Mouse (Mus musculus): ENCODE data around the gene Prdm16. TPM values are rescaled to one million over a fixed set of nuclear protein-coding genes. Genes with fewer than 3 reads are reported as not detected.

Gene Prdm16
- total RNA-seq, 2 experiments from 2014 or later = 12.0 to 15.3 TPM

DNA sequence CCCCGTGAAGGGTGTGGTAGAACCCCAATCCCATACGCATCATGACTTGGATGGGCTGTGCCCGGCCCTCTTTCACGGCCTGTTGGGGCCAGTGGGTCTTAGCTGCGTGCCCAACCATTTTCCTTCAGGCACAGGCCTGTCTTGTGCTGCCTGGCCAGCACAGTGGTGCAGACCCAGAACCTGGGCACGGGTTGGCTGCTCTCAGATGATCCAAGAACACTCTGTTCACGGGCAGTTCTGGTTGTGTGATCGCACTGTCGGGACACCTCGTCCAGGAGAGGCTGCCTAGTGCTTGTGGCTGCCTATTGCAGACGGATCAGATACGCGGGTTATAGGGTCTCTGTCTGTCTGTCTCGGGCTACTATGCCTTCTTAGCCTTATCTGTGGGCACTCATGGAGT is 154.0 kb downstream of the Prdm16 start:
- peak in 1 of 2 experiments; percentile 49 for DNase-seq (ENCODE audit: low spot score in 2 of 2)

DNA sequence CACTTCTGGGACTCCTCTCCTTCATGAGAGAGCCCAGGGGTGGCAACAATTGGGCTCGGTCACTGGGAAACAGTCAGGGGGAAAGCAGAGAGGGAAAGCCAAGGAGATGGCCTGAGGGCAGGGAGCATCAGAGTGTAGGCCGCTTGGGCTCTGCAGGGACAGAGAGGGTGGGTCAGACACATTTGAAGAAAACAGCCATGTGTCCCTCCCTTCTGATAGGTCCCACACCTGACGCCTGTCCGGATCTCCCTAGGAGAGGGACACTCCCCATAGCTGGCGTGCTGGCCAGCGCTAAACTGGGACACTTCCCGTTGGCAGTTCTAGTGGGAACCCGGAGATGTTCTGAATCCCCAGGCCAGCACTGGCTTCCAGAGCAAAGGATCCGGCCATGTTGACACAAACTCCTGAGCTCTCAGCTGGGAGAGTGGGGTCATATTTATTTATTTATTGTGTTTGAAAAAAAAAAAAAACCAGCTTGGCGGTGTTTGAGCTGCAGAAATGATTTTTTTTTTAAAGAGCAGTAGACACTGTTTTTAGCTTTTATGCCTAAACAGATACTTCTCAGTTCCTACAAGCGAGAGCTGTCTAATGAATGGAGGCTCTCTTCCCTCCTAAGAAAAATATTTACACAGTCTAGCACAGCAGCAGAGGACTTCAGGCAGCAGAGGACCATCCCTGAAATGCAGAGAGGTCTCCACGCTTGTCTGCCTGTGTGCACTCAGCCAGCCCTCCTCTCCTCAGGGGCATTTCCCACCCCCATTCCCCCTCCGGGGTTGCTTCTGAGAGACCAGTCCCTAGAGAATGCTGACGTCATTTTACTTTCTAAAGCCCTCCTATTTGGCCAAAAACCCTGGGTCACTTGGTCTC is 154.7 kb downstream of the Prdm16 start:
- peak in 1 of 2 experiments; percentile 58 for DNase-seq (ENCODE audit: low spot score in 2 of 2)

DNA sequence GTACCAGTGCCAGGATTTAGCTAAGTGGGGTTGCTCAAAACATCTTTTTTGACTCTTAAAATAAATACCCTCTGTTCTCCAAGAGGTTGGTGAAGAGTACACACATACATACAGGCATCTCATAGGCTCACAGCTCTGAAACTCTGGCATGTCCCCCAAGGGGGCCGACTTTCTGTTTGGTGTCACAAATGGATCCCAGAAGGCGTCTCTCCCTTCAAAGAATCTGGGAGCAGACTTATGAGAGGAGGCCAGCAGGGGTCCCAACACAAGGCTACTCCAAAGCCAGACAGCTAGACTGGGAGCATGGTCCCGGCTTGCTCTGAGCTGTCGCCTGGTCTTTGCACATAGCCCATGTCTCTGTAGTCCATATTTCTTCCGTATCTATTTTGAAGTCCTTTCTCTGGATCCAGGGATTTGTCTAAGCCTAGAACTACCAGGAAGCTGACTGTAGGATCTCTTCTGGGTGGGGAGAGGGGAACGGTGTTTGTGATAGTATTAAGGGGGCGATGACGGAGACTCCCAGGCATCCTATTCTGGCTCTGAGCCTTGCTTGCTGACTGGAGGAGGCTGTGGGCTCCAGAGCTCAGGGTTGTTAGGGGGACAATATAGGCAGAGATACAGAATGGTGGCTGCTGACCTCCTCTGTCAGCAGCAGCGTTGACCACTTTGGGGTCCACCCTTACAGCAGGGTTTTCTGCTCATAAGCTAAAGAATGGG is 156.0 kb downstream of the Prdm16 start:
- no peak for DNase-seq (ENCODE audit: low spot score in 2 of 2)

DNA sequence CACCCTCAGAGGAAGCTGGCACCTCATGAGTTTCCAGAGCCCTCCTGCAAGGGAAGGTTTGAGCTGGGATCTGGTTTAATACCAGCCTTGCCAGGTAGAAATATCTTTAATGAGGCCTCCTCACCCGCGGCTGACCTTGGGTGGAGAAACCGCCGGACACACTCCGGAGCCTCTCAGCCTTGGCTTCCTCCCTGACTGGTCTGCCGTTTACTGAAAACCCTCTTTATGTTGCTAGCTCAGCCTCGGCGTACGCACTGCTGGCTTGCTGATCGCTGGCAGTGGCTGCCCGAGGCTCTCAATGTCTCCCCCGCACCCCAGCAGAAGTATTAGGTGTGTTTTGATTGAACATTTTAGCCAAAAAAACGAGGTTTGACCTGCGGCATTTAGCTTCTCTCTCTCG is 156.5 kb downstream of the Prdm16 start:
- no peak for DNase-seq (ENCODE audit: low spot score in 2 of 2)

DNA sequence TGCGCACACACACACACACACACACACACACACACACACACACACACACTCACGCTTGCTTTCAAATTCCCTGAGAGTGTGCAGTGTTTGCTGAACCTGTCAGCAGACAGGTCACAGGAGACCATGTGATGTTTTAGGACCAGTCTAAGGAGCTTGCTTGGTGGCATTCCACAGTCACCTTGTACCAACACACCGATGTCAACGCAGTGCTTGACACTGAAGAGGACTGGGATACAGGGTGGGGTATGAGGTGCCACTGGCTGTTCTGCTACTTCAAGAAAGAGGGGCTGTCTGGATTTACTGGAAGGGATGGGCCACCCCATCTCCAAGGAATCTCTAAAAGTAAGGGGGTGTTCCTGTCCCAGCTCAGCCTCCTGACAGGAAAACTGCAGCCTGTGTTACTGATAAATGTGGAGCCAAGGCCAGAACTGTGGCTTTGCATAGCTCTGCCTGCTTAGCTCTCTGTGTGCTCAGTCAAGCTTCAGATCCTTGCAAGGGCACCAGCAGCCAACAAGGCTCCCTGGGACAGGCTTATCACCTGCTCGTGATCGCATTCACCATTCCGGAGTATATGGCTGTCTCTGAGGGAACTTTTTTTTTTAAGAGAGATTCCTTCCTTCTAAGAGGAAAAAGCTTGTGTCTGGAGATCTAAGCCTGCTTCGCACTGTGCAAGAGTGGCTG is 157.6 kb downstream of the Prdm16 start:
- DNase-seq (ENCODE audit: low spot score in 2 of 2) = no peak

DNA sequence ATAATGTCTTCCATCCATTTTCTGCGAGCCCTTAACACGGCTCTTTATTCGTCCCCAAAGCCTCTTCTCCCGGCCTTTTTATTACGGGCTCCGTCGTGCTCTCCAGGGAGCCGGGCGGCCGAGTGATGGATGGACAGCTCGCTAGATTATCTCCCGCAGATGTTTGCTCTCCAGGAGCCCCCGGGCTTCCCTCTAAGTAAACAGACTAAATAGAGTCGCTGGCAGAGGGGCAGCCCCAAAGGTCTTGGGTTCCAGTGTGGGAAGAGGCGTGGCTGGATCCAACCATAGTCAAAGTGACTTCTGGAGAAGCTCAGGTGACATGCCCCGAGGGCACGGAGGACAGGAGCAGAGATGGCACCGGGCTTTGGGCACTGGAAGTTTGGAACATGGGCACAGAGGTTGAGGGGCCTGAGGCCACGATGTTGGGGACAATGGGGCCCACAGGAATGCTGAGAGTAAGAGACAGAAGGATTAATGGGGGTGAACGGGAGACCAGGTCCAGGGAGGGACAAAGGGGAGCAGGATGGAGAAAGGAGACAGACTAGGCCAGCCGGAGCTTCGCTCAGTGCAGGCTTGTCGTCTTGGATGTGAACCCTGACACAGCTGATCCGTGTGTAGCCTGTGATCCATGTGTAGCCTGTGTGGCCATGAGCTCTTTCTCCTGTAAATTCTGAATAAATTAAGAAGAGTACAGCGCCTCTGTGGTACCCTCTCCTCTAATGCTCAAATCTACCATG is 162.9 kb downstream of the Prdm16 start:
- no peak for DNase-seq (ENCODE audit: low spot score in 2 of 2)

DNA sequence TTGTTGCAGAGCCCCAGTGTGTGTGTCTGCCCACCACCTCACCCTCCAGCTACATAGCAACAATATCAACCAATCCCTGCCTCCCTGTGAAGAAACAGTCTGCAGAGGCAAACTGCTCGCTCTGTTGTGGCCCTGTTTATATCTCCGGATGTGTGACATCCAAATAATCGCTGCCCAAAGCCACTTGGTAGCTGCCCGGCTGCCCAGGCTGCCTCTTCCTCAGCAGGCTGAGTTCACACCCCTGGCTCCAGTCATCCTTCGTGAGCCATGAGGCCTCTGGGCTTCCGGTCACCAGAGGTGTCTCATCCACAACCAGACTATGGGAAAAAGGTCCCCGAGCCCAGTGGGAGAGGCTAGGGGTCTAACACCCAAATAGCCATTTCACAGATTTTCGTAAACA is 164.1 kb downstream of the Prdm16 start:
- DNase-seq (ENCODE audit: low spot score in 2 of 2) = no peak

DNA sequence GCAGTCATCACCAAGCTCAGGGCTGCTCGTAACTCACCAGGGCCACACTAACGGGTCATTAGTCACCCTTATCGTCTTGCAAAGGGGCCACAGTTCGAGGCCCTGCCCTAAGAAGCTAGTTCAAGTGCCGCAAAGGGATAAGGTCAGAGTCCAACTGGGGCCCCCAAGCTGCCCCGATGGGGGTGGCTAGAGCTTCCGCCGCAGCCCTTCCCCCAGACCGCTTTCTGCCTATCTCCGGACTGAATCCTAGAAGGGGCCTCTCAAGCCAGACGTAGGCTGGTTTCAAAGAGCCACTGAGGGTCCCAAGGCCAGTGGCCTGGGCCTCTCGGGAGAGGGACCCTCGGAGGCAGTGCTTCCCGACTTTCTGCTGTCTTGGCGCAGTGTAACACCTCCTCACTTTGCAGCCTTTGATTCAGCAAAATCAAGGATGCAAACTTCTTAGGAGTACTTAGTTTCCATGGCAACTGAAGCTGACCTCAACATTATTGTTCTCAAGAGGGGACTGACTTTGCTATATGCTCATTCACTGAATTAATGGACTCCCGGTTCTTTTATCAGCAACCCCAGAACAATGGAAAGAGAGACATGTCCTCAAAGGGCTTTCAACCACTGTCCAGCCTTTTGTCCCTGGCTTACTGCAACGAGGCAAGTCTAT is 165.1 kb downstream of the Prdm16 start:
- DNase-seq (ENCODE audit: low spot score in 2 of 2) = no peak

DNA sequence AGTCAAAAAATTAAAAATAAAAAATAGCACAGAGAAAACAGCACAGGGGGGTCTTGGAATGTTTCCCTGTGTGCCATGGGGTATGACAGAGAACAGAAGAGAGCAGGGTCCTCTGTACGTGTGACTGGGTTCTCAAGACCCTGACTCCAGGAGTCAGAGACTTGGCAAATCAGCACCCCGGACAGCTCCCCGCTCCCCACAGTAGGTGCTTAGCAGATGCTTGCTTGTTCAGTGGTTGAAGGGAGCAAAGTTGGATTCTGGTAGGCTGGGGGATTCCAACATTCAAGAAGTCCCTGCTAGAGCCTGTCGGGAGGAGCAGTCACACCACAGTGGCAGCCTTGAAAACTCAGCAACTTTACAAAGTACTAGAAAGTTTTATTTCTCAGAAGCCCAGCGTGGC is 170.4 kb downstream of the Prdm16 start:
- no peak for DNase-seq (ENCODE audit: low spot score in 2 of 2)

DNA sequence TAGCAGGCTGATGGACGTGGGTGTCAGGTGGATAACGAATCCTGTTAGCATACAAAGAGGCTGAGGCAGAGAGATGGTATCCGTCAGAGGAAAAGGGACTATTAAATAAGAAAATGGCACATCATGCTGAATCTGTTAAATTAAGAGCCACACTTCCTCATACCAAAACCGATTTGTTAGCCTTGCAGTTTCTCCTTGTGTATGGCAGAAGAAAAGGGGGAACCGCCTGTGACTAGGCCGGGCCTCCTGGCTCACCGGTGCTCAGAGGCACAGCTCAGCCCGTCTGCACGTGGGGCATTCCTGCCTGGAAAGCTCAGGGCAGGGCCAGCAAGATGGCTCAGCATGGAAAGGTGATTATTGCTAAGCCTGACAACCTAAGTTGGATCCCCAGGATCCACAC is 171.6 kb downstream of the Prdm16 start:
- DNase-seq (ENCODE audit: low spot score in 2 of 2) = no peak

DNA sequence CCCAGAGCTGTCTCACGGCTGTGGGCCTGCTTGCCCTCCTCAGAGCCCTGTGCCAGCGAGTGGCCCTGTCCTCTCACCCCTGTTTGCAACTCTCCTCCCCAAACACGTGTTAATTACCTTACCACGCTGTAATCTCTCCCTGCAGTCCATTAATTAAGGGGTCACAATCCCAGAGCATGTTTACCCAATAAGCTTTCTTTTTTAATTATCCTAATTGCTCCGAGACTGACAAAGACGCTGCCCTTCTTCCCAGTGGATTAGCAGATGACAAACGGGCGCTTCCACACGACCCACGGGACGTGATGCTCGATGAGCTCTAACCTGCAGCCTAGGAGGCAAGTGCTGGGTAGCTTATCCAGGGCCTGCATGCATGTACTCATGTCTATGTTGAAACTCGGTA is 176.7 kb downstream of the Prdm16 start:
- no peak for DNase-seq (ENCODE audit: low spot score in 2 of 2)

DNA sequence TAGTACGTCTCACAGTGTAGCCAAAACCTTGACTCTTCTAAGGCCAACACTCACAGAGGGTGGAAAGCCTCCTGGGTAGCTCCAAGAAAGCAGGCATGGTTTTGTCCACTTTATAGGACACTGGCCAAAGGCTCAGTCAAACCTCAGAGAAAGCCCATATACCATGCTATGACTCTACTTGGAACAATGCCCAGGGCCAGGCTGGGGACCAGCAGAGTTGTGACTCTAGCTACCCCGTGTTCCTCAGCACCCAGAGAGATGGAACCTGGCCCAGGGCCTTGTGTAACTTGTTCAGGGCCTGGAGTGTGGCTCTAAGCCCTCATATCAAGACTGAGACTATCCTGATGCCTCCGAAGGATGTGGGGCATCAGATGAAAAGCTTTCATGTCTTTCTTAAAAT is 178.9 kb downstream of the Prdm16 start:
- no peak for DNase-seq (ENCODE audit: low spot score in 2 of 2)

DNA sequence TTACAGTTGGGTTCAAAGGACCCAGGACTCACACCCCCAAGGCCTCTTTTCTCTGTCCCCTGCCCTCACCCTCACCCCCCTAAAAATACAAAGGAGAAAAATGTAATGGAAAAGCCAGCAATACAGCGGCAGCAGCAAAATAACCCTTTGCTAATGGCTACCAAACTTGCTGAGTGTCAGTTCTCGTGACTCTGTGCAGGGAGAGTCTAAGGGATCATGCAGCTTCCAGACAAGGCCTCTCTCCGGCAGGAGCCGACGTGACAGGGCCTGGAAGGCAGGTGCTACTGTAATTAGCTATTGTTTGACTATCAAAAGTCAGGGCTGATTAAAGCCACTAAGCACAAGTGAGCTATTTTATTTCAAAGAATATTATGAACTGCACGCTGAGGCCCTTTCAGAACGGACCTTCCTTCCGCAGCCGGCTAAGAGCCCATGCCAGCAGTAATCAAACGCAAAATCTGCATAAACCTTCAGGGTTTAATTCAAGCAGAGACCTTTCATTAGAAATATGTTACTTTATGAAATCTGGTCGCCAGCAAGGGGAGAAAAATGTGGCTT is 180.3 kb downstream of the Prdm16 start:
- DNase-seq (ENCODE audit: low spot score in 2 of 2) = no peak

DNA sequence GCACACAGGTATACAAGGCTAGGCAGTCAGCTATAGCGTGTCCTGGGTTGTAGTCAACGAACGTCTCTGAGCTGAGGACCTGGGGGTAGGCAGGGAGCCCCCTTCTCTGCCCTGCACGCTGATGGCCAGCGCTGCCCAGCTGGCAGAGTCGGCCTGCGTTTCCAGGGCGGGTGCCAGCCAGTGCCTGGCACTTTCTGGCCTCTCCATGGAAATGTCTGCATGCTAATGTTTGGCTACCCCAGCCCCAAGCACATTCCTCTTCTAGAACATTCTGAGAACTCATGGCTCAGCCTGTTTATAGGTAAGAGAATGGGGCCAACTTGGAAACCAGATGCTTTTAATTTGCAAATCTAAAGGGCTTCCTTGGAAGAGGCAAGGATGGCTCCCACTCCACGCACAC is 186.2 kb downstream of the Prdm16 start:
- peak in 1 of 2 experiments; percentile 57 for DNase-seq (ENCODE audit: low spot score in 2 of 2)

DNA sequence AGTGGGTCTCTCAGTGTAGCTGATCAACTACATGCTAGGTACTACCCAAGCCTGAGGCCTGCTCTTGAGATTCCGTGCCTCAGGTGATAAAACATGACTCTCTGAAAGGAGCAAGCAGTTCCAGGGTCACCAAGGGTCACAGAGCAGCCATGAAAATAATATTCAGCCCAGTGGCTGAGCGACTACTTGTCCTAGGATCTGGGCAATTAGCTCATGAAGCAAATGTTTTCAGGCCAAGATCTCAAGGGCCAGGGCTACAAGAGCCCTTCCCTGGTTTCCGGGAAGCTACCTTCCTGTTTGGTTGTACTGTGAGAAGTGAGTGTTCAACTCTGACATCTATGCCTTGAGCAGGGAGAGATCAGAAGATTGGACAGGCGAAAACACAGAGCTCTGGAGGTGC is 186.6 kb downstream of the Prdm16 start:
- DNase-seq (ENCODE audit: low spot score in 2 of 2) = no peak

DNA sequence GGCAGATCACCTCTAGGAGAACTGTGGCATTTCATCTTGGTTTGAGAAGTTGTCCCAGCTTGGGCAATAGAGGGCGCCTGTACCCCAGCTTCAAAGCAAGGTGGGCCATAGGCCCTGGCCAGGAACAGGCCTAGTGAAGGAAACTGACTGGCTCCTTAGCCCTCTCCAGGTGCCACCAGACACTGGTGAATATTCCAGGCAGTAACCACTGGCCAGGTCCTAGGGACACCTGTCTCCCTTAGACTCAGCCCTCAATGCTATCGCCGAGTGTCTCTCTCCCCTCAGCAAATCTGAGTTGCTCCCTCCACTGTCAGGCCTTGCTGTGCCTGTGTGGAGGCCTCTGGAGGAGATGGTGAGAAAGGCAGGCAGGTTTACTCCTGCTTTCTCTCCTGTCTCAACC is 187.3 kb downstream of the Prdm16 start:
- DNase-seq (ENCODE audit: low spot score in 2 of 2) = peak; percentile 49 to 58

DNA sequence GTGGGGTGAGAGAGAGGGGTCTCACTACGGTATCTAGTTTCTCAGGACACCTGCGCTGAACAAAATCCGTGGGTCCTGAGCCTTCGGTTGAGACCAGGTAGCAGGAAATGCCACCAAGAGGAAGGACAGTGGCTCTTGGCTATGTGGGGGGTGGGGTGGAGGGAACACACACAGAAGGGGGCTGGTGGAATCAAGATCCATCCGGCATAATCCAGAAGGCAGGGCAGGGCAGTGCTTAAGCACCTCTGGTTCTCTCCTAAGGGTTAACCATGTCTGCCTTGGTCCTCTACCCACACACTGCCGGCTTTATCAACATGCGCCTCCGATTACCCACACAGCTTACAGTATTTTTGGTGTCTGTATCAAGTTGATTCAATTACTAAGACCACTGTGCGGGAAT is 191.0 kb downstream of the Prdm16 start:
- no peak for DNase-seq (ENCODE audit: low spot score in 2 of 2)

DNA sequence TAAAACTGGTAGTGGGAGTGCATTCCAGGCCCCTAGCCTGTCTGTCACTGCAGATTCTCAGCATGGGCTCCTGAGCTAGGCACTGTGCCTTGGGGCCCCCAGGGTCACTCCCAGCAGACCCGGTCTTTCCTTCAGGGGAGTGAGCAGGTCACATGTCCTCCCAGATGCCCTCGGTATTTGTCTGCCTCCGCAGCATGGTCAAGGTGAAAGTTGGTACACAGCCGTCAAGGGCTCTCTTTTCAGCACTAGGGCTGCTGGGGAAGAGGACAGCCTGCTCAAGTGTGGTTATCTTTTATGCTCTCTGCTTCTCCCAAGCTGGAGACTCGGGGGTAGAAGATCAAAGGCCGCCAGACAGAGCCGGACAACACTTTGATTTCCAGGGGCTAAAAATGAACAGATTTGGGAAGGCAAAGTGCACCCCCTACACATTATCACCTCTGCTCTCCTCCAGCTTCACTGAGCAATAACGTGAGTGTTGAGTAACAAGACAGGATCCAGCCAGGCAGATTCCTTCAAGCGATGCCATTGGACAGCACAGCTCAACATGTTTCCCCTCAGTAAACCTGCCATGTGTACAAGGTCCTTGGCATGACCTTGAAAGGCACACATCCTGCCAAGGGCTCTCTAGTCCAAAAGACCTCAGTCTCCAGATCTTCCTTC is 193.9 kb downstream of the Prdm16 start:
- no peak for DNase-seq (ENCODE audit: low spot score in 2 of 2)

DNA sequence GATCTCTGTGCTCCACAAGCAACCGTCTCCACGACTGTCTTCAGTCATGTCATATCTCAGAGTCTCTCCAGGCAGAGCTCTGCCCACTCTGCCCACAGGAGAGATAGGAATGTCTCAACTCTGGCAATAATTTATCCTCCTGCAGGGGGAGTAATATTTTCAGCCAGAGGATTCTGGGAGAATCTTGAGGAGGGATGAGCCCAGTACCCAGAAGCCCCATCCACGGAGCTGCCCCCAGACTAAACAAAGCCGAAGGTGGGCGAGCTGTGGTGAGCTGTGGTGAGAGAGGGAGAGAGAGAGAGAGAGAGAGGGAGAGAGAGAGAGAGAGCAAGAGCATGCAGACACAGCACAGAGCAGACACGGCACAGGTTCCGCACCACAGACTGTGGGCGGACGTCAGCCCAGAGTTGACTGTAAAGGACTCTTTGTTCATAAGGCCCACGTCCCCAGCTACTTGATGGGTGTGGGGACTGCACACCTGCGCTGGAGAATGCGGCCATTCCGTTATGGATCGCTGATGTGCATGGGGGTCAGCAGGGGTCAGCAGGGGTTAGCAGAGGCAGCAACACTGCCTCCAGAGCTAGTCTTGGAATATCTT is 197.1 kb downstream of the Prdm16 start:
- DNase-seq (ENCODE audit: low spot score in 2 of 2) = no peak

DNA sequence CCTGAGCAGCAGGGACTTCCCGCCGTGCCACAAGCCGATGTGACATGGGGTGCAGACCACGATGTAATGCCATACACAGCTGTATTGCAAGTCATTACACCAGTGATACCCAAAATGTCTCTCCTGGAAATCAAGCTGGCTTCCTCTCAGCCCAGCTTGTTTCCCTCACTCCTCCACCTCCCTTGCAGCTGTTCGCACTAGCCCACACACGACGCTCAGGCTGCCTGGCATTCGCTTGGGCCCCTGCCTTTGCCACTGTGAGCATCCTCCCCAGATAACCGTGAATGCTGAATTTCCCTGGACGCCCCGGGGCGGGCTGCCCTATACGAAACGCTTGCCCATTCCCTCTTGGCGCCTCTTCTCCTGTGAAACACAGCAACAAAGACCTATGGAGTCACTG is 198.1 kb downstream of the Prdm16 start:
- no peak for DNase-seq (ENCODE audit: low spot score in 2 of 2)
